Mouse (Mus musculus) cortical plate, adult 2 months (tissue): ENCODE measurements around the gene Slc35f3.

Experiments used
- CTCF ChIP-seq: fragments of 200-500 bp; IDR thresholded peaks from 2 replicates; pipeline ENCODE4 v1.5.1; 2011; ENCODE audit warnings: mild to moderate bottlenecking, control low read depth, low read length; ENCODE audit not compliant: insufficient read depth; ENCODE audit errors: extremely low read depth
- POLR2A ChIP-seq: fragments of 200-500 bp; IDR thresholded peaks from 2 replicates; pipeline ENCODE4 v1.6.1; 2011; ENCODE audit warnings: mild to moderate bottlenecking, low read length, control low read depth; ENCODE audit not compliant: insufficient read depth; ENCODE audit errors: extremely low read depth

DNA sequence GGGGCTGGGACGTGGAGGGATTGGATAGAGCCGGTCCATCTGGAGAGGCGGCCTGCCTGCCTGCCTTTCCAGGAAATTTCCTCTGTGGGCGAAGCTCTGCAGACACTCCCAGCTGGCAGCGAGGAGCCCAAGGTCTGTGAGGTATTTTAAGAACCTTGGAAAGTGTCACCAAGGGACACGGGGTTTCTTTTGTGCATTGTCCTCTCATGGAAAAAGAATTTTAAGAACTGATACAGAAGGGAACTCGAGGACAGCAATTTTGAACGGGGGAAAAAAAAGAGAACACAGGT is 41.0 kb upstream of the Slc35f3 start:
- TF ChIP-seq POLR2A (no peak), CTCF (no peak)
